Mouse (Mus musculus): ENCODE results near the gene Cracr2b. TPM values are rescaled to one million over a fixed set of nuclear protein-coding genes. Genes with fewer than 3 reads are reported as not detected.

Cracr2b gene
- polyA plus RNA-seq, 1 experiment from 2014 or later = 5.4 TPM

DNA sequence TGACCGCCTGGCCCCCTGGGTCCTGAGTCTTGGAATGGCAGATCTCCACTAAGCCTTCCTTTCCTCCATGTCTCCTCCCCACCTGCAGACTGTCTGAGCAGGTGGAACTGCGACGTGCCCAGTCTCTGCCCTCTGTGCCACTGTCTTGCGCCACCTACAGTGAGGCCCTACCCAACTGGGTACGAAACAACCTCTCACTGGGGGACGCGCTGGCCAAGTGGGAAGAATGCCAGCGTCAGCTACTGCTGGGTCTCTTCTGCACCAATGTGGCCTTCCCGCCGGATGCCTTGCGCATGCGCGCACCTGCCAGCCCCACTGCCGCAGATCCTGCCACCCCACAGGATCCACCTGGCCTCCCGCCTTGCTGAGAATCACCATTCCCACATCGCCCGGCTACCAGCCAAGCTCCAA lies 1.6 kb upstream of the Cracr2b start:
- Histone ChIP-seq H3K27me3 (peaks cover 73% of the 10 kb centered on the region), H3K4me2 (replicated peaks) (no peak overlapping the region), H3K9me3 (no peaks in the 10 kb centered on the region), H3K27ac (replicated peaks) (no peak overlapping the region), H3K4me3 (no peak overlapping the region), H3K4me1 (peaks cover 25% of the 10 kb centered on the region), H3K36me3 (peaks cover 15% of the 10 kb centered on the region; the same call in 1 of the 2 replicates), H3K9ac (replicated peaks) (no peak overlapping the region)
- ATAC-seq (ENCODE audit: low FRiP score, low read depth) = no peak
- WGBS = 95% methylated on average over 17 of the region's 17 CpGs

DNA sequence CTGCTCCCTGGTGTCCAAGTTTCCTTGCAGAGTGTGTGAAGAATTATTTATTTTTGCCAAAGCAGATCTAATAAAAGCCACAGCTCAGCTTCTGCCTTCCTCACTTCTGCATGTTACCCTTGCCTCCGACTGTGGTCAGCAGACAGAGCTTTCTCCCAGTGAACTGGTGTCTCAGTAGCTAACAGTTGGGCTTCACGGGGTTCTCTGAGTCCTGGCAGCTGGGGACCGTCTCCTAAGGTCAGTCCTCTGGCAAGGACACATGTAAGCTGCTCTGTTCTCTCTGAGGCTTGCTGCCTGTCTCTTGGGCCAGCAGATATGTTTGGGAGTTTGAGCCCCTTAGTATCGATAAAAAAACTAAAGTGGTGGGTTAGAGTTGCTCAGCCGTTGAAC lies 898 bp upstream of the Cracr2b start:
- Histone ChIP-seq H3K27ac (replicated peaks) (no peak overlapping the region), H3K9ac (replicated peaks) (no peak overlapping the region), H3K4me3 (no peak overlapping the region), H3K36me3 (peaks cover 15% of the 10 kb centered on the region; the same call in 1 of the 2 replicates), H3K4me2 (replicated peaks) (no peak overlapping the region), H3K9me3 (no peaks in the 10 kb centered on the region), H3K4me1 (peaks cover 27% of the 10 kb centered on the region), H3K27me3 (peaks cover 80% of the 10 kb centered on the region)
- no peak for ATAC-seq (ENCODE audit: low FRiP score, low read depth)
- WGBS = 75% methylated on average over 5 of the region's 5 CpGs

DNA sequence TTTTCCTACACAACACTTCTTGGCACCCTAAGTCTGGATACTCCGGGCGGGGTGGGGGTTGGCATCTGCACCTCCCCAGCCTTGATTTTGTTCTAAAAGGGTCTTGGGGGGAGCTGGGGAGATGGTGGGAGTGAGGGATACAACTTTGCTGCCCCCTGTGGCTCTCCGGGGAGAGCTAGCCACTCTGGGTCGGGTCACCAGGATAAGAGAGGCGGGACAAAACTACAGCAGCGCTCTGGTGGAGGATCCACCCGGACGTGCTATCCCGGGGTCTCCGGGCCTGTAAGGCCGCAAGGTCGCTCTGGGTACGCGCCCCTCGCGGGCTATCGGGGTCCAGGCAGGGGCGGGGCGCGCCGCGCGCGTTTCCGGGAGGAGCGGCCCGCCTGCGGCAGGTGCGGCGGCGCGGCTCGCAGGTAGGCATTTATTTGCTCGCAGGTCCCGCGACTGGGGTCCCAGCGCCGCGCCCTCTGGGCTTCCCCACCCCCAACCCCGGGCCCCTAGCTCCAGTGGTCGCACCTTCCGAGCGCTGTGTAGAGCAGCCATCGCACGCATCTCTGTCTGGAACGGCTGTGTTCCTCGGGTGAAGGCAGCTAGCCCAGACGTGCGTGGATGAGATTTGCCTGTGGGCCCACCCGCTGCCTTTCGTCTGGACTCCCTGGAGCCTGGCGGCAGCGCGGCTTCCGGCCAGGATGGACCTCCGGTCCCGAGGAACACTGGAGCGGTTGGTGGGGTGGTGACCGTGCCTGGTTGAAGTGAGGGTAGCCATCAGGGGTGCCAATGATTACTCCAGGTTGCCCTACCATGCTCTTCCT lies 833 bp downstream of the Cracr2b start:
- Histone ChIP-seq H3K4me2 (replicated peaks) (peak overlapping the region; percentile 54), H3K9me3 (no peaks in the 10 kb centered on the region), H3K27ac (replicated peaks) (no peak overlapping the region), H3K36me3 (peaks cover 15% of the 10 kb centered on the region; the same call in 1 of the 2 replicates), H3K4me1 (peaks cover 21% of the 10 kb centered on the region), H3K27me3 (peaks cover 89% of the 10 kb centered on the region), H3K9ac (replicated peaks) (peak overlapping the region; percentile 49; the same call in 1 of the 2 replicates), H3K4me3 (peak overlapping the region; percentile 40)
- WGBS = 2% methylated on average over 55 of the region's 59 CpGs
- no peak for ATAC-seq (ENCODE audit: low FRiP score, low read depth)

DNA sequence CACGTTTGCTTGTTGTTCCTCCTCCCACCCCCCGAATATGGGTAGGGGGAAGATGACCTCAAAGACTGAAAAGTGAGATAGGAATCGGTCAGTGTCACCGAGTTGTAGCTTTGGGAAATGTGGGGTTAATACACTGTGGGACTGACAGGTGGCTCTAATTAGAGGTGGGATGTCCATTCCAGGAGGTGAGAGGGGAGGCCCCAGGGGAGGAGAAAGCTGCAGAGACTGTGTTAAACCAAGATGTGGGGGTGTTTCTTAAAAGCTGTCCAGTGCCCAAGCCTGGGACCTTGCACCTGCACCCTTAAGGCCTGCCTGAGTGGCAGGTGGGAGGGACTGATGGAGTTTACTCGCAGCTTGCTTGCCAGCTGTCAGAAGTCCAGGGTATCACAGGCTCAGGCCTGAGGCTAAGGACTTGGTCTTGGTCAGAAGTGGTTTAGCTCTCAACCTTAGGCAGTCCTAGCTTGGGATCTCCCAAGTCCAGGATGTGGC lies 1.5 kb downstream of the Cracr2b start:
- 19% methylated on average over 5 of the region's 5 CpGs for WGBS
- Histone ChIP-seq H3K27me3 (peaks cover 87% of the 10 kb centered on the region), H3K9me3 (no peaks in the 10 kb centered on the region), H3K4me3 (peak overlapping the region; percentile 40; the same call in 1 of the 2 replicates), H3K4me1 (peaks cover 27% of the 10 kb centered on the region), H3K36me3 (peaks cover 15% of the 10 kb centered on the region; the same call in 1 of the 2 replicates), H3K9ac (replicated peaks) (no peak overlapping the region), H3K27ac (replicated peaks) (no peak overlapping the region), H3K4me2 (replicated peaks) (peak overlapping the region; percentile 54)
- ATAC-seq (ENCODE audit: low FRiP score, low read depth) = no peak

- Histone ChIP-seq H3K27me3 (peaks cover 82% of the 10 kb centered on the region), H3K4me2 (replicated peaks) (no peak overlapping the region), H3K4me1 (peaks cover 42% of the 10 kb centered on the region), H3K9me3 (no peaks in the 10 kb centered on the region), H3K36me3 (0 out of 2 replicates have a peak, but pooled peaks cover 11% of the 10 kb centered on the region), H3K4me3 (peak overlapping the region; percentile 17), H3K9ac (replicated peaks) (no peak overlapping the region), H3K27ac (replicated peaks) (no peak overlapping the region)
- no peak for ATAC-seq (ENCODE audit: low FRiP score, low read depth)
- WGBS = 22% methylated on average over 12 of the region's 12 CpGs
Observed at GRCm38 (mm10) chr7:141463824-141464602, 3.1 kb downstream of the Cracr2b start.

GRCm38 (mm10) chr7:141464603-141465201 lies 3.8 kb downstream of the Cracr2b start:
- Histone ChIP-seq H3K4me3 (peak overlapping the region; percentile 17), H3K9ac (replicated peaks) (no peak overlapping the region), H3K36me3 (peaks cover 7% of the 10 kb centered on the region; the same call in 1 of the 2 replicates), H3K27ac (replicated peaks) (no peak overlapping the region), H3K27me3 (peaks cover 75% of the 10 kb centered on the region), H3K4me2 (replicated peaks) (peak overlapping the region; percentile 25), H3K9me3 (no peaks in the 10 kb centered on the region), H3K4me1 (peaks cover 49% of the 10 kb centered on the region)
- 4% methylated on average over 33 of the region's 38 CpGs for WGBS
- ATAC-seq (ENCODE audit: low FRiP score, low read depth) = no peak

- ATAC-seq (ENCODE audit: low FRiP score, low read depth) = no peak
- H3K4me2 ChIP-seq (replicated peaks) = no peak overlapping the region
- H3K27me3 ChIP-seq = peaks cover 67% of the 10 kb centered on the region
- no peak overlapping the region for H3K9ac ChIP-seq (replicated peaks)
- H3K4me1 ChIP-seq = peaks cover 54% of the 10 kb centered on the region
- no peaks in the 10 kb centered on the region for H3K9me3 ChIP-seq
- no peak overlapping the region for H3K27ac ChIP-seq (replicated peaks)
- peaks cover 10% of the 10 kb centered on the region for H3K36me3 ChIP-seq
- WGBS = 43% methylated on average over 8 of the region's 10 CpGs
- H3K4me3 ChIP-seq = peak overlapping the region; percentile 17; the same call in 1 of the 2 replicates
Observed at GRCm38 (mm10) chr7:141465388-141466044, 4.6 kb downstream of the Cracr2b start.

DNA sequence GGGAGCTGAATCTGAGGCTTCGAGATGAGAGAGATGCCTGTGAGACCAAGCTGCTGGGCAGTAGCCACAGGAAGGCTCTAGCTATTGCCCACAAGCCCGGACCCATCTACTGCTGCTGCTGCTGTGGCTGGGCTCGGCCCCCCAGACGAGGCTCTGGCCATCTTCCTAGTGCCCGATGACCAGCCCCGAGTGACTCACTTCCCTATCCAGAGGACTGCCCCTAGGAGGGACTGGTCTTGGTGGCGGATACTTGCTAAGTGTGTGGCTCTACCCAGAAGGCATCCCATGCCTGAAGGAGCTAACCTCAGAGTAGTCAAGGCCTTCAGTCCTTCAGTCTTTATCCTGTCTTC lies 5.1 kb downstream of the Cracr2b start:
- Histone ChIP-seq H3K4me2 (replicated peaks) (no peak overlapping the region), H3K27me3 (peaks cover 62% of the 10 kb centered on the region), H3K27ac (replicated peaks) (no peak overlapping the region), H3K4me1 (peaks cover 54% of the 10 kb centered on the region), H3K4me3 (no peak overlapping the region), H3K9ac (replicated peaks) (no peak overlapping the region), H3K36me3 (peaks cover 15% of the 10 kb centered on the region), H3K9me3 (no peaks in the 10 kb centered on the region)
- 84% methylated on average over 7 of the region's 7 CpGs for WGBS
- no peak for ATAC-seq (ENCODE audit: low FRiP score, low read depth)

DNA sequence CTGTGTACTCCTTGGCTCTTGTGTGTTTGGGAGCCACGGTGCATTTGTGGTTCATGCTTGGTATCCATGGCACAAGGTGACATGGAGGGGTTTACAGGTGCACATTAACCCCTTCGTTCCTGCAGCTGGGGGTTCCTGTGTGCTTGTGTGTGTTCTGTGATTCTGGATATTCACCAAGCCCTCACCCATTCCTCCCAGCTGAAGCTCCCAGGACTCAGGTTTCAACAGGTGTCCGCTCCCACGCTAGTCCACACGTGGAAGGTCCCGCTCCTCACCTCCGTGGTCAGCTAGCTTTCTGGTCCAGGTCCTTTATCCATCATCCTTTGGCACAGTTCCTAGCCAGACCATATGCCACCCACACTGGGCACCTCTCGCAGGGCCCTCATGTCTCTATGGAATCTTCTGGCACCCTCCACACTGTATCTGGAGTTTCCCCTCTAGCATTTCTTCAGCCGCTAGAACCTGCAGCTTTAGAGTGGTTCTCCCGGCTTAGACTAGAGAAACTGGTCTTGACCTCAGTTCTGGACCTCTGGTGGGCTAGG lies 5.8 kb downstream of the Cracr2b start:
- peaks cover 21% of the 10 kb centered on the region for H3K36me3 ChIP-seq
- WGBS = 58% methylated on average over 10 of the region's 10 CpGs
- no peak; the same call in 1 of the 2 replicates for ATAC-seq (ENCODE audit: low FRiP score, low read depth)
- peaks cover 51% of the 10 kb centered on the region for H3K4me1 ChIP-seq
- no peaks in the 10 kb centered on the region for H3K9me3 ChIP-seq
- peak overlapping the region; percentile 83 for H3K9ac ChIP-seq (replicated peaks)
- no peak overlapping the region for H3K27ac ChIP-seq (replicated peaks)
- H3K4me3 ChIP-seq = peak overlapping the region; percentile 70
- peaks cover 55% of the 10 kb centered on the region for H3K27me3 ChIP-seq
- H3K4me2 ChIP-seq (replicated peaks) = peak overlapping the region; percentile 74

DNA sequence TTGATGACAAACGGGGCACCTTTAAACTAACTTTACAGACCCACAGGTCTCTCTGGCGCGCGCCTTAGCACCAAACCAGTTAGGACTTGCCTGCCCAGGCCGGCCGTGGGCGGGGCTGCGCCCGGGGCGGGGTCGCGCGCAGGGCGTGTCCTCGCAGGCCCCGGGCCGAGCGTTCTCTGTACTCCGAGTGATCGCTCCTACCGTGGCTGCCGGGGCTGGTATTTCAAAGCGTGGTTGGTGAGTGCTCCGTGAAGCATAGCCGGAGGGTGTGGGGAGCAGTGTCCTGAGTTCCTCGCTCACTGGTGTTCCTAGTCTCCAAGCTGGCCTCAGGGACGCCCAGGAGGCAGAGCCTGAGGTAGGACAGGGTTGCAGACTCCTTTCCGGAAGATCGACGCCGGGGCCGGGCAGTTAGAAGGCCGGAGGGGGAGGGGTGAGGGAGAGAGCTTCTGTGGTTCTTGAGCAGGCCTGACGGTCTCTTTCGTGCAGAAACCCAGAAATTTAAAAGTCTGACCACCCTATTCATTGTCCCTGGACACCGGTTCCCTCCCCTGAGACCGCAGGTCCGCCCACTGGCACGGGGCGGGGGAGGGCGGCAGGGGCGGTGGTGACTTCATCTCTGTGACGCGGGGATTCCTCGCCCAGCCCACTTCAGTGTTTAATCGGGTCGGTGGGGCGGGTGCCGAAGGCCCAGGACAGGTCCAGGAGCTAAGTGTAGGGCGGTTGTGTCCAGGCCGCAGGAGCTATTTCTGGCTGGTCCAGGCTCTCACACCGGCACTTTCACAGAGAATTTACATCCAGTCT lies 6.5 kb downstream of the Cracr2b start, which contains the start of gene Cd151:
Cd151 (plus strand) TSS at position 163 of the 801 bp plus-strand sequence.
- Histone ChIP-seq H3K27me3 (peaks cover 48% of the 10 kb centered on the region), H3K36me3 (peaks cover 27% of the 10 kb centered on the region), H3K4me1 (peaks cover 43% of the 10 kb centered on the region), H3K9ac (replicated peaks) (peak within 1 kb of the TSS; percentile 83), H3K9me3 (no peaks in the 10 kb centered on the region), H3K4me2 (replicated peaks) (peak within 1 kb of the TSS; percentile 74), H3K4me3 (peak within 1 kb of the TSS; percentile 70), H3K27ac (replicated peaks) (peak within 1 kb of the TSS; percentile 79)
- WGBS = under 1% methylated on average over 52 of the region's 52 CpGs
- peak; percentile 74 for ATAC-seq (ENCODE audit: low FRiP score, low read depth)
